Mouse (Mus musculus): ENCODE measurements at regions not wholly inside any gene's neighbourhood (a gene's known extent, or its start where the extent isn't known, plus 50 kb on each side); places are given as distances from the start of the nearest gene placed in this dataset.

DNA sequence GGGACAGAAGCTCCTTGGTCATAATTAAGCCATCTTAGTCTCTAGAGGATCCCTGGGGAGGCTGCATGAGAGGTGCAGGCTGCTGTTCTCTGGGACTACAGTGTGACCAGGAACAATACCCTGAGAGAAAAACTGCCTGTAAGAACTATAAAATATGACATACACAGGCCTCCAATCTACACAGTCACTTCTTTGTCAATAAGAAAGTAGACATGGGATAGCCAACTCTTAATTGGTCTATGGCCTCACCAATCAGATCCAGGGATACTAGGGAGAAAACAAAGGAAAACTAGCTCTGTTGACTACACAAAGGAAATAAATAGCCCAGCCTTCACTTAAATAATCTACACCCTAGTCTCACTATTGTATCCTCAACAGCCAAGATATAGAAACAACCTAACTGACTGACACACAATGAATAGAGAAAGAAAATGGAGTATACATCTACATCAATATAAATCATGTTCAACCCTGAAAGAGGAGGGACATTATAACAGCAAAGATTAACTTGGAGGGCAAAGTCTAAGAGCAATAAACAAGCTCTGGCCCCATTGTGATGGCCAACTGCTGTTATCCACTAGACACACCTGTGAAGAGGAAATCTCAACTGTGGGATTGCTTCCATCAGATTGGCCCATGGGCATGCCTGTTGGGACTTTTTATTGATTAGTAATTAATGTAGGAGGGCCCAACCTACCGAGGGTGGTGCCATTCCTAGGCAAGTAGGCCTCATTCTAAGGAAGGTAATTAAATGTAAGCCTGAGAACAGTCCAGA is 166.6 kb upstream of the Mgmt start:
- Histone ChIP-seq H3K36me3 (replicated peaks; ENCODE audit: control insufficient read depth, insufficient read depth, low read depth, low read length) (no peaks in the 10 kb centered on the region), H3K4me3 (ENCODE audit: low read depth, low read length) (no peak overlapping the region), H3K27ac (replicated peaks; ENCODE audit: low read depth, low read length) (no peak overlapping the region), H3K9ac (replicated peaks; ENCODE audit: low read length) (no peak overlapping the region), H3K4me1 (ENCODE audit: control insufficient read depth, insufficient read depth, low read length) (no peaks in the 10 kb centered on the region), H3K27me3 (ENCODE audit: control insufficient read depth, insufficient read depth, low read length) (no peaks in the 10 kb centered on the region), H3K9me3 (replicated peaks; ENCODE audit: control insufficient read depth, low read length) (no peaks in the 10 kb centered on the region), H3K4me2 (ENCODE audit: low read depth, low read length) (no peak overlapping the region)
- DNase-seq (ENCODE audit: low spot score) (no peak), ATAC-seq (replicated peaks; ENCODE audit: insufficient number of reproducible peaks, low FRiP score, low TSS enrichment, low read depth) (no peak)
- WGBS: 86% methylated on average over 1 of the region's 1 CpGs

DNA sequence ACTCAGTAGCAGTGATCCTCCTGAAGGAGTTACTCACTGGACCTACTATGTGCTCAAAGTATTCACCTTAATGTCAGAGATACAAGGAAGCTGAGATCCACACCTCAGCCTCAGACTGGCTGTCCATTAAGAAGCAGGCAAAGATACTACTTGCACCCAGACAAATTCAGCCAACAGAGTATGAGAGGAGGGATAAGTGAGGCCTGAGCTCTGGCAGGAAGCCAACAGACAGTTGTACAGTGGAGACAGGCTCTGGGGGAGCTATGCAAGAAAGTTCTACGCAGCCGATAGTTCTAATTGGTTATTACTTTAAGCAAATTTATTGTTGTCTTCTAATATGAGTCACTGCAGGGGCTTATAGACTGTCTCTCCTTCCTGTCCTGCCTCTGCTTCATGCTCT is 152.2 kb upstream of the Mgmt start:
- ATAC-seq (replicated peaks; ENCODE audit: insufficient number of reproducible peaks, low FRiP score, low TSS enrichment, low read depth) (no peak), DNase-seq (ENCODE audit: low spot score) (no peak)
- no peaks in the 10 kb centered on the region for H3K36me3 ChIP-seq (replicated peaks; ENCODE audit: control insufficient read depth, insufficient read depth, low read depth, low read length)
- H3K4me2 ChIP-seq (ENCODE audit: low read depth, low read length): no peak overlapping the region
- H3K9me3 ChIP-seq (replicated peaks; ENCODE audit: control insufficient read depth, low read length): no peaks in the 10 kb centered on the region
- H3K9ac ChIP-seq (replicated peaks; ENCODE audit: low read length): no peak overlapping the region
- no peaks in the 10 kb centered on the region for H3K27me3 ChIP-seq (ENCODE audit: control insufficient read depth, insufficient read depth, low read length)
- no peak overlapping the region for H3K4me3 ChIP-seq (ENCODE audit: low read depth, low read length)
- 98% methylated on average over 2 of the region's 2 CpGs for WGBS
- no peaks in the 10 kb centered on the region for H3K4me1 ChIP-seq (ENCODE audit: control insufficient read depth, insufficient read depth, low read length)
- no peak overlapping the region for H3K27ac ChIP-seq (replicated peaks; ENCODE audit: low read depth, low read length)

DNA sequence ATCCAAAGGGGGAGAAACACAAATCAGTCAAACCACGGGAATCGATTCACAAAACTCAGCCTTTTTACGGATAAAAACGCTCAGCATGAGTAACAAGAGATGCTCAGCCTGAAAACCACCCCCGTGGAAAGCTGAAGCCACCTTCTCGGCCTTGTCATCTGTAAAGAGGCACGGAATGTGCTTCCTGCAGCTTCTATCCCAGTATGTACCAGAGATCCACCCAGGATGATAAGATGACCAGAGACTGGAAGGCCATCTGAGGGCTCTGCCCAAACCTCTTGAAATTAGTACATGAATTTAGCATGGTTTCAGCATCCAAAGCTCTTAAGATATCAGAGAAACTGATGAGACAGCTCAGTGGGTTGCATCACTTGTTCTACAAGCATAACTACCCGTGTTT is 149.0 kb upstream of the Mgmt start:
- no peak for DNase-seq (ENCODE audit: low spot score)
- H3K9ac ChIP-seq (replicated peaks; ENCODE audit: low read length): no peak overlapping the region
- 84% methylated on average over 8 of the region's 8 CpGs for WGBS

DNA sequence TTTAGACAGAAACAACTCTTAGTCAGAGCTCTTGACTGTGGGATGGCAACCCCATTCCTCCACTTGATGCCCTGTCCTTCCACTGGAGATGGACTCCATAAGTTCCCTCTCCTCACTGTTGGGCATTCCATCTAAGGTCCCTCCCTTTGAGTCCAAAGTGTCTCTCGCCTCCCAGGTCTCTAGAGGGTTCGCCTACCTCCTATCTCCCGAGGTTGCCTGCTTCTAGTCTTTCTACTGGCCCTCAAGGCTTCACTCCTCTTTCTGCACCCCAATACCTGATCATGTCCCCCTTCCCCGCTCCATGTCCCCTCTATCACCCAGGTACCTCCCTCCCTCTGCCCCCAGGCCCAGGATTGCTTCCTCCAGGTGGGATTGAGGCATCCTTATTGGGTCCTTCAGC is 142.9 kb upstream of the Mgmt start:
- 93% methylated on average over 4 of the region's 4 CpGs for WGBS
- no peaks in the 10 kb centered on the region for H3K36me3 ChIP-seq (replicated peaks; ENCODE audit: control insufficient read depth, insufficient read depth, low read depth, low read length)
- ATAC-seq (replicated peaks; ENCODE audit: insufficient number of reproducible peaks, low FRiP score, low TSS enrichment, low read depth) (no peak), DNase-seq (ENCODE audit: low spot score) (no peak)
- H3K4me2 ChIP-seq (ENCODE audit: low read depth, low read length): no peak overlapping the region
- H3K27me3 ChIP-seq (ENCODE audit: control insufficient read depth, insufficient read depth, low read length): no peaks in the 10 kb centered on the region
- H3K27ac ChIP-seq (replicated peaks; ENCODE audit: low read depth, low read length): no peak overlapping the region
- no peak overlapping the region for H3K9ac ChIP-seq (replicated peaks; ENCODE audit: low read length)
- no peaks in the 10 kb centered on the region for H3K4me1 ChIP-seq (ENCODE audit: control insufficient read depth, insufficient read depth, low read length)
- no peak overlapping the region for H3K4me3 ChIP-seq (ENCODE audit: low read depth, low read length)
- H3K9me3 ChIP-seq (replicated peaks; ENCODE audit: control insufficient read depth, low read length): no peaks in the 10 kb centered on the region

More for the DNA sequence above, 149.0 kb upstream of the Mgmt start:
- no peak overlapping the region for H3K27ac ChIP-seq (replicated peaks; ENCODE audit: low read depth, low read length)
- no peaks in the 10 kb centered on the region for H3K9me3 ChIP-seq (replicated peaks; ENCODE audit: control insufficient read depth, low read length)
- no peak overlapping the region for H3K4me2 ChIP-seq (ENCODE audit: low read depth, low read length)
- H3K4me1 ChIP-seq (ENCODE audit: control insufficient read depth, insufficient read depth, low read length): no peaks in the 10 kb centered on the region
- no peak overlapping the region for H3K4me3 ChIP-seq (ENCODE audit: low read depth, low read length)
- no peak for ATAC-seq (replicated peaks; ENCODE audit: insufficient number of reproducible peaks, low FRiP score, low TSS enrichment, low read depth)
- no peaks in the 10 kb centered on the region for H3K27me3 ChIP-seq (ENCODE audit: control insufficient read depth, insufficient read depth, low read length)
- H3K36me3 ChIP-seq (replicated peaks; ENCODE audit: control insufficient read depth, insufficient read depth, low read depth, low read length): no peaks in the 10 kb centered on the region

DNA sequence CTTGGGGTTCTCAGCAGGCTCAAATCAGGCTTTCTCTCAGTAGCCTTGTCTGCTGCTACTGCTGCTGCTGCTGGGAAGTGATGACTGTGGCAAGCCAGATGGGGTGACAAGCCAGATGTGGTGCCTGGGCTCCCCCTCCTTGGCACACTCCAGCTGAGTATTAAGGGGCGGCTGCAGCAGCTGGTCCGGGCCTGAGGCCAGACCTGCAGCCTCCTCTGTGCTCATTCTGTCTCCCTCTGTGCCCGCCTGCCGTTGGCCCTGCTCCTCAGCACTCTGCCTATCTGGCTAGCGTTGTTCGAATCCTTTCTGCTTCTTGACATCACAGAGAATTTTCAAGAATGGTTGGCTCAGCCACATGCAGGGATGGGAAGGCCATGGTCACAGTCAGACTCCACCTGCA is 139.6 kb upstream of the Mgmt start:
- Histone ChIP-seq H3K27me3 (ENCODE audit: control insufficient read depth, insufficient read depth, low read length) (no peaks in the 10 kb centered on the region), H3K4me2 (ENCODE audit: low read depth, low read length) (no peak overlapping the region), H3K9ac (replicated peaks; ENCODE audit: low read length) (no peak overlapping the region), H3K4me1 (ENCODE audit: control insufficient read depth, insufficient read depth, low read length) (no peaks in the 10 kb centered on the region), H3K9me3 (replicated peaks; ENCODE audit: control insufficient read depth, low read length) (no peaks in the 10 kb centered on the region), H3K4me3 (ENCODE audit: low read depth, low read length) (no peak overlapping the region), H3K36me3 (replicated peaks; ENCODE audit: control insufficient read depth, insufficient read depth, low read depth, low read length) (no peaks in the 10 kb centered on the region), H3K27ac (replicated peaks; ENCODE audit: low read depth, low read length) (no peak overlapping the region)
- DNase-seq (ENCODE audit: low spot score) (no peak), ATAC-seq (replicated peaks; ENCODE audit: insufficient number of reproducible peaks, low FRiP score, low TSS enrichment, low read depth) (no peak)
- 79% methylated on average over 6 of the region's 6 CpGs for WGBS

DNA sequence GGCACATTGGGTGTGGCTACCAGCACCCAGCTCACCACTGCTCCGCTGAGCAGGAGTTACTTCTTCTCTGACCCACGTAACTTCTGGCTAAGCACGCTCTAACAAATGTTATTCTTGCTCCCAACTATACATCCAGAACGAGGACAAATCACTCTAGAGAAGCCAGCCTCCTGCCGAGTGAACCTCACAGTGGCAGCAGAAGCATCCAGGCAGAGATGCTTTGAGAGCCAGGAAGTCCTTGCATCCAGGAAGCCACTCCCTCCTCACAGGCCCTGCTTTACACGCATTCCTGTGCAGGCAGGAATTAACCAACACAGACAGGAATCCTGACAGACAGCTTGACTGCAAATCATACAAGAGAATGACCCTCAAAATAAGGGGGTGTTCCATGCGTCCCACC is 129.4 kb upstream of the Mgmt start:
- Histone ChIP-seq H3K9ac (replicated peaks; ENCODE audit: low read length) (no peak overlapping the region), H3K27me3 (ENCODE audit: control insufficient read depth, insufficient read depth, low read length) (no peaks in the 10 kb centered on the region; the same call in 1 of the 2 replicates), H3K4me3 (ENCODE audit: low read depth, low read length) (no peak overlapping the region), H3K4me2 (ENCODE audit: low read depth, low read length) (no peak overlapping the region), H3K36me3 (replicated peaks; ENCODE audit: control insufficient read depth, insufficient read depth, low read depth, low read length) (no peaks in the 10 kb centered on the region), H3K27ac (replicated peaks; ENCODE audit: low read depth, low read length) (no peak overlapping the region), H3K9me3 (replicated peaks; ENCODE audit: control insufficient read depth, low read length) (no peaks in the 10 kb centered on the region), H3K4me1 (ENCODE audit: control insufficient read depth, insufficient read depth, low read length) (no peaks in the 10 kb centered on the region; the same call in 1 of the 2 replicates)
- 49% methylated on average over 7 of the region's 7 CpGs for WGBS
- DNase-seq (ENCODE audit: low spot score) (no peak), ATAC-seq (replicated peaks; ENCODE audit: insufficient number of reproducible peaks, low FRiP score, low TSS enrichment, low read depth) (no peak)

DNA sequence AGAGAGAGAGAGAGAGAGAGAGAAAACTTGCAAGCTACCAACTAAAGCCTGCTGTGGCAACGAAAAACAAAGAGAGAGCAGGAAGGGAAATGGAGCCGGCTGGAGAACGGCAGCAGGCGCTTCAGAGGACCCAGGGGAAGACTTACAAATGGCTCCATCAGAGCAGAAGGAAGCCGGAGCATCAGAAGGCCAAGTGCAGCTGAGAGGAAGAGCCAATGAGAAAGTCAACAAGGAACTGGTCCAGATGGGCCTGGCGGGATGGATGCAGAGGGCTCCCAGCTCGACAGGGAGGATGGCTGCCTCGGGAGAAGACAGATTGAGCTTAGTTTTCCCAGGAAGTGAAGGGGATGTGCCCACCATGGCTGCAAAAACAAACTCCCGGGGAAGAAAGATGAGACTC is 127.2 kb upstream of the Mgmt start:
- WGBS: 50% methylated on average over 9 of the region's 9 CpGs
- no peaks in the 10 kb centered on the region for H3K36me3 ChIP-seq (replicated peaks; ENCODE audit: control insufficient read depth, insufficient read depth, low read depth, low read length)
- H3K9me3 ChIP-seq (replicated peaks; ENCODE audit: control insufficient read depth, low read length): no peaks in the 10 kb centered on the region
- no peak overlapping the region for H3K9ac ChIP-seq (replicated peaks; ENCODE audit: low read length)
- no peak for ATAC-seq (replicated peaks; ENCODE audit: insufficient number of reproducible peaks, low FRiP score, low TSS enrichment, low read depth)
- H3K27ac ChIP-seq (replicated peaks; ENCODE audit: low read depth, low read length): no peak overlapping the region
- H3K4me3 ChIP-seq (ENCODE audit: low read depth, low read length): no peak overlapping the region
- no peaks in the 10 kb centered on the region for H3K4me1 ChIP-seq (ENCODE audit: control insufficient read depth, insufficient read depth, low read length)
- no peak for DNase-seq (ENCODE audit: low spot score)
- H3K4me2 ChIP-seq (ENCODE audit: low read depth, low read length): no peak overlapping the region
- H3K27me3 ChIP-seq (ENCODE audit: control insufficient read depth, insufficient read depth, low read length): no peaks in the 10 kb centered on the region

DNA sequence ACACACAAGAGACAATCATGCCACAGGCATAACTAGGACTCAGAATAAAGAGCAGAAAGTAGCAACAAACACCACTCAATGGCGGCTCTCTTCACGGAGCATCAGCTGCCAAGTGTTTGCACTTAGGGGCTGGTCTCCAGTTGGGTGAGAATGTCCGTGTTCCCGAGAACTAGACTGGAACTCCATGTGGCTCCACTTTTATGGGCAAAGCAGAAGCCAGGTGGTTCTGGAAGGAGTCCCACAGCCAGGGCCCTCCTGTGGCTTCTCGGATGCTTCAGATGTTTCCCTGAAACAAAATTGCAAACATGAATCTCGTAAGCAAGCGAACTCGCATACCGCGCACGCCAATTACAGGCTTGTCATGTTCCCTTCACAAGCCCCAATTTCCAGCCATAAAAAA is 113.7 kb upstream of the Mgmt start:
- no peak for ATAC-seq (replicated peaks; ENCODE audit: insufficient number of reproducible peaks, low FRiP score, low TSS enrichment, low read depth)
- Histone ChIP-seq H3K4me3 (ENCODE audit: low read depth, low read length) (no peak overlapping the region), H3K9ac (replicated peaks; ENCODE audit: low read length) (no peak overlapping the region), H3K27ac (replicated peaks; ENCODE audit: low read depth, low read length) (no peak overlapping the region), H3K9me3 (replicated peaks; ENCODE audit: control insufficient read depth, low read length) (no peaks in the 10 kb centered on the region), H3K36me3 (replicated peaks; ENCODE audit: control insufficient read depth, insufficient read depth, low read depth, low read length) (no peaks in the 10 kb centered on the region), H3K4me1 (ENCODE audit: control insufficient read depth, insufficient read depth, low read length) (no peaks in the 10 kb centered on the region), H3K27me3 (ENCODE audit: control insufficient read depth, insufficient read depth, low read length) (no peaks in the 10 kb centered on the region), H3K4me2 (ENCODE audit: low read depth, low read length) (no peak overlapping the region)
- DNase-seq (ENCODE audit: low spot score): peak; percentile 4
- 73% methylated on average over 11 of the region's 11 CpGs for WGBS

Data from embryonic facial prominence, embryonic 11.5 days (tissue).